Mouse (Mus musculus) macrophage (primary cell): ENCODE data around the gene Alg9. TPM values are rescaled to one million over a fixed set of nuclear protein-coding genes. Genes with fewer than 3 reads are reported as not detected.
"Not testable (repeated sequence)": the region's sequence is repeated elsewhere in the genome, so short reads cannot be mapped to it uniquely, and the experiment has no call there.

Source experiments
- H3K27ac ChIP-seq: fragments of 350-480 bp; formaldehyde crosslinking; 2 replicates; pipeline ENCODE4 v1.9.0; 2021
- H3K36me3 ChIP-seq: fragments of 350-480 bp; formaldehyde crosslinking; 2 replicates; pipeline ENCODE4 v1.9.0; 2021; ENCODE audit errors: inconsistent target
- H3K4me3 ChIP-seq: fragments of 350-480 bp; formaldehyde crosslinking; 2 replicates; pipeline ENCODE4 v1.9.0; 2021; ENCODE audit errors: inconsistent target
- H3K79me2 ChIP-seq: fragments of 350-480 bp; formaldehyde crosslinking; 2 replicates; pipeline ENCODE4 v1.9.0; 2021; ENCODE audit errors: inconsistent target
- WGBS: methylation state at CpG from one replicate; pipeline ENCODE4 v1.1.7; 2026; ENCODE audit warnings: inconsistent platforms; ENCODE audit not compliant: missing documents; 5-methylcytosine and 5-hydroxymethylcytosine counted together
- polyA plus RNA-seq: library from polyadenylated mRNA; stranded (reverse); fragments of 250-400 nt; gene quantifications from 3 replicates; pipeline ENCODE4 v1.2.4, GENCODE M21; 2018; ENCODE audit warnings: inconsistent platforms

The Alg9 gene
- polyA plus RNA-seq, 1 experiment from 2014 or later, result 15.5 TPM

DNA sequence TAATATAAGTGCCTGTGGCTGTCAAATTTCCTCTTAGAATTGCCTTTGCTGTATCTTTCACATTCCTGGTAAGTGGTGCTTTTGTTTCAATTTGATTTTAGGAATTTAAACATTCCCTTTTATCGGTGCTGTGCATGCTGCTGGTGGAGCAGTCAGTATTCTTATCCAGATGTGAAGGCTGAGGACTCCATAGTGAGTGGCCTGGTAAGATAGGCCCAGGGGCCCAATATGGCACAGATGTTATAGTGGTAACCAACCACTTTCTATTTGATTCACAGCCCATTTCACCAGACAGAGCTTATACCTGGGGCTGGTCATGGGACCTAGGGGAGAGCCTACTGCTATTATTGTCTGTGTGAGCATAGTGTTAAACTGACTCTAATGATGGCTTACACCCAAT is 41.7 kb downstream of the Alg9 start:
- WGBS, result 92% methylated on average over 1 of the region's 1 CpGs
- H3K36me3 ChIP-seq, result peaks cover 21% of the 10 kb centered on the region; the same call in 1 of the 2 replicates
- no peak overlapping the region for H3K27ac ChIP-seq

DNA sequence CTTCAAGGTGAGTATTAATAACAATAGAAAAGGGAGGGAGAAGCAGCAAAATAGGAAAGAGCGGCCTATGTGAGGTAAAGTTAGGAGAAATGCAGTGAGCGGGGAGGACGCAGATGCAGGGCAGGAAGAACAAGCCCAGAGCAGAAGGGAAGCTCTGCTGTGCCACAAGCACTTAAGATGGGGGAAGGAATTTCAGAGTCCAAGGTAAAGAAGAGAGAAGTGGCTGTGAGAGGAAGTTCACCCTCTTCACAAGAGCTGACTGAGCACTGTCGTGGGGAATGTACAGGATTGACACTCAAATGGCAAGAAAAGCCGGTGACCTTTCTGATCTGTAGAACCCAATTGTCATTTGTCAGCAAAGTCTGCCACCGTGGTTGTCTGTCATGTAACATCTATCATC is 43.2 kb downstream of the Alg9 start:
- WGBS, result 37% methylated on average over 6 of the region's 6 CpGs
- no peak overlapping the region for H3K27ac ChIP-seq
- H3K79me2 ChIP-seq, result no peaks in the 10 kb centered on the region
- peaks cover 18% of the 10 kb centered on the region for H3K36me3 ChIP-seq
- no peak overlapping the region for H3K4me3 ChIP-seq

More for the DNA sequence above, 41.7 kb downstream of the Alg9 start:
- no peaks in the 10 kb centered on the region for H3K79me2 ChIP-seq
- no peak overlapping the region for H3K4me3 ChIP-seq

DNA sequence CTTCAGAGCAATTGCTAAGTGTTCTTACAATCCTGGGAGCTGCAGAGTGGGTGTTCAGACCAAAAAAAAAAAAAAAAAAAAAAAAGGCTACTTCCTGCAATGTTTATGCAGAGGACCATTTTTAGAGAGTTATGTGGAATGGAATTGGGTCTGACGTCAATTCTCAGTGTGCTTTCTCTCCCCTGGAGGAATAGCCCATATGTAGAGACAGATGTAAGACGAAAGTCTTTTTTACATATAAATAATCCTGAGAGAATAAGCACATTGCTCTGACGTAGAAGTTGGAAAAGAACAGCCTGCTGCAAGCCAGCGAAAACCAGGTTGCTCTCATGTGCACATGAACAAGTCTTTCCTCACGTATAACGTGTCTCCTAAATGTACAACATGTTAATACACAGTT is 44.9 kb downstream of the Alg9 start:
- H3K4me3 ChIP-seq, result no peak overlapping the region
- H3K79me2 ChIP-seq, result no peaks in the 10 kb centered on the region
- H3K36me3 ChIP-seq, result peaks cover 6% of the 10 kb centered on the region; the same call in 1 of the 2 replicates
- H3K27ac ChIP-seq, result no peak overlapping the region
- WGBS, result 97% methylated on average over 6 of the region's 6 CpGs

DNA sequence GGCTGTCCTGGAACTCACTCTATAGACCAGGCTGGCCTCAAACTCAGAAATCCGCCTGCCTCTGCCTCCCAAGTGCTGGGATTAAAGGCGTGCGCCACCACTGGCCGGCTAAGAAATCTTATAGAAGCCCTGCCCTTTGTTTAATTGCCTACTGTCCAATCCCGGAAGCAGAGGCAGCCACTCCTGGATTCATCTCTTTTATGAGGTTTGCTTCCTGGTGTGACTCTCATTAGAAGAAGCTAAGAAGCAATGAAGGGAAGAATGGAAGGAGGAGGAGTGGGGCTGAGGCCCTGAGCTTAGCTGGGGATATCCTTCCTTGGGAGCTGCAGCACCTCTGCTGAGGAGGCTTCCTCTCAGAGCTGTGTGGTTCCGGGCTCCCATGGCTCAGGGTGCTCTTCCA is 46.8 kb downstream of the Alg9 start:
- 98% methylated on average over 6 of the region's 6 CpGs for WGBS
- H3K79me2 ChIP-seq, result no peaks in the 10 kb centered on the region
- no peak overlapping the region for H3K27ac ChIP-seq
- no peak overlapping the region for H3K4me3 ChIP-seq
- peaks cover 6% of the 10 kb centered on the region; the same call in 1 of the 2 replicates for H3K36me3 ChIP-seq

DNA sequence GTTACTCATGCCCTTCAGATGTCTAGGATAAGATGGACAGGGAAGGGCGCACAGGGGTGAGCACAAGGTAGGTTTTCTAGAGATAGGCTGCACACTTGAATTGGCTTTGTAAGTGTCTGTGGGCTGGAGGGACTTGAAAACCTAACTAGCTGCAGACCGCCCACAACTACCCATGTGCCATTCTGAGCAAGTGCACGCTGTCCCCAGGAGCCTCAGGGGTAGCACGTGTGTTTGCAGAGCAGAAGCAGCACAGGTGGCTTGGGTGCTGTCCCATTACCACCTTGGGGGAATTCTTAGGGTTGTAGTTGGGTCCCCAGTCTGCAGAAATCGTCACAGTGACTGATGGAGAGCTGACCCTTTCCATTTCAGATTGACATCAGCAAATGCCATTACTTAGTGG is 47.4 kb downstream of the Alg9 start:
- WGBS, result 96% methylated on average over 5 of the region's 5 CpGs
- Histone ChIP-seq H3K27ac (no peak overlapping the region), H3K4me3 (no peak overlapping the region), H3K36me3 (peaks cover 6% of the 10 kb centered on the region; the same call in 1 of the 2 replicates), H3K79me2 (no peaks in the 10 kb centered on the region)

DNA sequence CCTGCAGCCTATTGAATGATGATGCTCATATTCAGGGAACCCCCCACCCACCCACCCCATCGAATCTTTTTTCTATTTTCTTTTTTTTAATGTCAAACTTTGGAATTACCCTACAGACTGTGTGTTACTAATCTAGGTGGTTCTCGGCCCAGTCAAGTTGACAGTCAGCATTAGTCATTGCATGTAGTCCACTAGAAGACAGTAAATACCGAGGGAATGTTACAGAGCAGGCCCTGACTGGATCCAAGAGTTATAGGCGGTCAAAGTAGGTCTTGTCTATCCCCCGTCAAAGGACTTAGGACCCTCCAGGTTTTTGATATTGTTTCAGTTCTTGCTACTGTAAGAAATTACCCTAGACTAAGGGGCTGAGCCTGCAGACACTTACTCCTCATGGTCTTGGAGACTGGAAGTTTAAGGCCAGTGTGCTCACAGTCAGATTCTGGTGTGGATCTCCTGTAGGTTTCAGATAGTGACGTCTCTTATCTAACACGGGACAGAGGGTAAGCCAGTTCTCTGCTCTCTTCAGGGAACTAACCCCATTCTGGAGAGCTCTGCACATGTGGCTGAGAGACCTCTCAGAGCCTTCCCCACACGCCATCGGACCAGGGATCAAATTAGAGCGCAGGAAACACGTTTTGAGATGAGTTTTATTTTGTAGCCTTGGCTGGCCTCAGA is 49.1 kb downstream of the Alg9 start:
- WGBS, result 93% methylated on average over 10 of the region's 11 CpGs
- Histone ChIP-seq H3K27ac (no peak overlapping the region), H3K36me3 (peaks cover 6% of the 10 kb centered on the region; the same call in 1 of the 2 replicates), H3K4me3 (no peak overlapping the region), H3K79me2 (no peaks in the 10 kb centered on the region)

DNA sequence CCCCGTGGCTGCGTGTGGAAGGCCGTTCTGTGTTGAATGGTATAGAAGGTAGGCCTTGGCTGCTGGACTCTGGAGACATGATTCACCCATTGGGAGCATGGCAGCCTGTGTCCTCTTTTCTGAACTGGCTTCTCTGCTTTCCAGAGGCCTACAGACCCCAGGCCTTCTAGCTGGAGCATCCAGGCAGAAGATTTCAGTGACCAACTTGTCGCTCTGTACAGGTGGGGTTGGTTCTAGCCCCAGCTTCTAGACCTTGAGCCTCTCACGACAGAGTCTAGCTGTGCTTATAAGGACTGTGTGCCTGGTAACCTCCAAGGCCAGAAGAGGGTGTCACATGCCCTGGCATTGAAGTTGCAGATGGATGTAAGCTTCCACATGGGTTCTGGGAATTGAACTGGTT is 56.7 kb downstream of the Alg9 start:
- Histone ChIP-seq H3K79me2 (no peaks in the 10 kb centered on the region), H3K27ac (no peak overlapping the region), H3K4me3 (no peak overlapping the region), H3K36me3 (no peaks in the 10 kb centered on the region)
- 96% methylated on average over 5 of the region's 5 CpGs for WGBS

DNA sequence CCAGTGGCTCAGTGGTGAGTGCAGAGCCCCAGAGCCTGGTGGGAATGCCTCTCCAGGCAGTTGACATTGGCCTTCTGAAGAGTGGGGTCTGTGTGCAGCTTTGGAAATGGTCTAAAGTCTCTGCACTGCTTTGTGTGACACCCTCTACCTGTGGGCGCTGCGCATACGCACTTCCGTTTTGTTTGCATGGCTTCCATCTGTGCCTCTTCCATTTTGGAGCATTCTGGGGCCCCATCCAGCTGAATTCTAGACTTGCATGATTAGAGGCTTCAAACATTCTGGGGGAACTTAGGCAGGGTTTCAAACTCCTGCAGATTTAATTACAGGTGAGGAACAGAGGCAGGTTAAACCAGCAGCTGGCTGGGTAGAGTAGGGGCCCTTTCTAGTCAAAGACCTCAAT is 57.3 kb downstream of the Alg9 start:
- Histone ChIP-seq H3K36me3 (no peaks in the 10 kb centered on the region), H3K4me3 (no peak overlapping the region), H3K79me2 (no peaks in the 10 kb centered on the region), H3K27ac (no peak overlapping the region)
- 94% methylated on average over 4 of the region's 4 CpGs for WGBS

DNA sequence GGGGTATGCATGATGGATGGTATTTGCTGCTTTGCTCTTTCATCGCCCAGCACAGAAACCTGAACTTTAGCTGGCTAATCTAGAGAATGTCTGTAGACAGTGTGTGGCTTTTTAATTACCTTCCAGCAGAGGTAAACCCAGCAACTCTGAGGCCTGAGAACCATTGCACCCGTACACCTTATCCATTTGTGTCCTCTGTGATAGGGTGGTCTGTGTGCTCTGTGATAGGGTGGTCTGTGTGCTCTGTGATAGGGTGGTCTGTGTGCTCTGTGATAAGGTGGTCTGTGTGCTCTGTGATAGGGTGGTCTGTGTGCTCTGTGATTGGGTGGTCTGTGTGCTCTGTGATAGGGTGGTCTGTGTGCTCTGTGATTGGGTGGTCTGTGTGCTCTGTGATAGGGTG is 57.8 kb downstream of the Alg9 start:
- H3K4me3 ChIP-seq, H3K27ac ChIP-seq, H3K36me3 ChIP-seq, H3K79me2 ChIP-seq: not testable (repeated sequence)
- whole genome bisulfite sequencing, result 100% methylated on average over 2 of the region's 2 CpGs

DNA sequence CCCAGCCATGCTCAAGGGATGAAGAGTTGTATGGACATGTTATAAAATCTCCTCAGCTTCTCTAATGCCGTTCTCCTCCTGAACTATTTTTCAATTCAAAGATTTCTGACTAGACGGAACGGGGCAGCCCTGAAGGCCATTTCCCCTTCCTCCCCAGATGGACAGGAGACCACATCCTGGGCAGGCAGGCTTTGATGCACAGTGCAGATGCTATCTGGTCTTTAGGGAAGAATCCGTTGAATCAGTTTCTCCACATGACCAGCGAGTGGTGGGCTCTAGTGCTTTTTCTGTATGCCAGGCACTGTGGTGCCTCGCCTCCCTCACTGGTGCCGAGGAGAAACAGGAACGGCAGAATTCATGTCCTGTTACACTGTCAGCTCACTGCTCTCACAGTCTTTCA is 59.0 kb downstream of the Alg9 start:
- WGBS, result 28% methylated on average over 8 of the region's 8 CpGs
- no peaks in the 10 kb centered on the region for H3K79me2 ChIP-seq
- no peak overlapping the region for H3K27ac ChIP-seq
- H3K4me3 ChIP-seq, result no peak overlapping the region
- H3K36me3 ChIP-seq, result no peaks in the 10 kb centered on the region

DNA sequence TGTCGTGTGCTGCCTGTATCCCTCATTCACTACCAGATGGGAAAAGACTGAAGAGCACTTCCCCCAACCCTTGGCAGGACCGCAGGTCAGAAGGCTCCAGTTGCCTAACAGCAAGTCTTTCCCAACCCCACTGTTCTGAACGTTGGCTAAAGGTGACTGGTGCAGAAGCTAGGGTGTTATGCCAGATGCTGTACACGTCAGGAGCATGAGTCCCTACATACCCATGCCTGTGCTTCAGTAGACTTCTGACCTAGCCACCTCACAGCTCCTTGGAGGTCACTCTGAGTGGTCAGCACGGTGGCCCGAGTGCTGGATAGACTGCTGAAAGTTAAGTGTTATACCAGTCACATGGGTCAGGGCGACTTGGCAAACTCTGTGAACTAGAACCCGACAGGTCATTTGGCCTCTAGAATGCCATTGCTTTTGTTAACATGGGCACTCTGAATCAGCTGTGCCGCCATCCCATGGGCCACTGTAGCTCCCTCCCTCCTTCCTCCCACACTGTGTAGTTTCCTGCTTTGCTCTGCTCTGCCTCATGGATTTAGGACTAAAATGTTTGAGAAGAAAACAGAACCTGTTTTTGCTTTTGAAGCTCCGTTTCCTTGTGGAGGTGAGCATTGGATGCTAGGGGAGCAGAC is 60.4 kb downstream of the Alg9 start:
- H3K36me3 ChIP-seq, result no peaks in the 10 kb centered on the region
- H3K27ac ChIP-seq, result no peak overlapping the region
- no peak overlapping the region for H3K4me3 ChIP-seq
- no peaks in the 10 kb centered on the region for H3K79me2 ChIP-seq
- WGBS, result 67% methylated on average over 10 of the region's 10 CpGs

DNA sequence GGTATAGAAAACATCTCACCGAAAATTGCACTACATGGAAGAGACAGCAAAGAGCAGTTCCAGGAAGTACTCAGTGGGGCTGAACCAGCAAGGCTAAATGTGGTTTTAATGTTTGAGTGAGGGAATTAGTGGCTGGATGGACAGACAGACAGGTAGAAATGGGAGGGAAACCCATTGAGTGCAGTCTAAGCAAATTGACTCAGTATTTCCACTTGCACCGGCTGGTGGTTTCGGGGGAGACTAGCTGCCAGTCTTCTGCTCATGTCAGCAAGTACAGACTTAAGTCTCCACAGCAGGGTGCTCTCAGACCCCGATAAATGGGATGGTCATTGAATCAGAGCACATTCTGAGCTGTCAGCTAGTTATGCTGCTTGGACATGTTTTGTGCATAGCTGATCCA is 61.3 kb downstream of the Alg9 start:
- Histone ChIP-seq H3K4me3 (no peak overlapping the region), H3K79me2 (no peaks in the 10 kb centered on the region), H3K36me3 (no peaks in the 10 kb centered on the region), H3K27ac (no peak overlapping the region)
- WGBS, result 84% methylated on average over 4 of the region's 4 CpGs

DNA sequence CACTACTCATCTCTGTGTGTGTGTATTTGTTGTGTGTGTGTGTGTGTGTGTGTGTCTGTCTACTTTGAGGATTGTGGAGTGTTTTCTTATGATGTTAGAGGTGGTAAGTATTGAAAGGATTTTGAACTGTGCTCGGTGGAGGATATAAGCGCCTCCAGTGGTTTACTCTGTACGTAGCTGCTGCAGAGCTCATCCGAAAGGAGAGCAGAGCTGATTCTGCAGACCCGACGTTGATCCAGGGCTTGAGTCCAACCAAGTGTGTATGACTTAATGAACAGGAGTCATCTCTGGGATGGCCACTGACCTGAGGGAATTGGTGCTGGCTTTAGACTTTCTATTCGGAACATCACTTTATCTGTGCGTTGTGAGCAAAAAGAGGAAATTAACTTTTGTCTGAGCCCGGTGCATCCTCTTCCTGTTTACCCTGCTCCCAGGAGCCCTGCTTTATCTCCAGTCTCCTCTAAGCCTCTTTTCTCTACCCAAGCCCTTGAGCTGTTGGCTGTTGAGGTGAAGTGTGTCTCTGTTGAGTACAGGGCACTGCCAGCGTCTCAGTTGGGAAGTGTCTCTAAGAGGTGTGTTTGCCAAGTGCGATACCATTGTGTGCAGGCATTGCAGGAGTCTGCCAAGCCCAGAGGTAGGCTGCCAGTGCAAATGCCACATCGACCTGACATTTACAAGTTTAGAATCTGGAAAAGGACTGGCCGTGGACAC is 66.4 kb downstream of the Alg9 start:
- Histone ChIP-seq H3K27ac (no peak overlapping the region), H3K36me3 (no peaks in the 10 kb centered on the region), H3K79me2 (no peaks in the 10 kb centered on the region), H3K4me3 (no peak overlapping the region)
- 48% methylated on average over 13 of the region's 13 CpGs for WGBS

DNA sequence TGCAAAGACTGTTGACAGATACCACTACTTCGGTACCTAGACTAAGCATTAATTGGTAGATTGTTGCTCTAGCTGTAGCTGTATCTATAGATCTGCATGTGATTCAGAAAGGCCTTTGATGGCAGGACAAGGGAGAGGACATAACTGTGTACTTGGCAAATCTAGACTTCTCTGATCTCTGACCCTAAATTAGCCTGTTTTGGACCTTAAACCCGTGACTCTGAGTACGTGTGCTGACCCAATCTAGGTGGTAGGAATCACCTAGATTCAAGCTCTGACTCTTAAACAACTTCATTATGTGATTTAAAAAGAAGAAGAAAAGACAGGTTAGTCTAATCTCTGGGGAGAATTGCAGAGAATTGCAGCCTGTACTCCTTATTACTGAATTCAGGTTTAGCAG is 70.3 kb downstream of the Alg9 start, which contains the start of gene Ppp2r1b:
Gene Ppp2r1b (plus strand): TSS at position 221 of the 400 bp plus-strand sequence.
- no peaks in the 10 kb centered on the region for H3K79me2 ChIP-seq
- 98% methylated on average over 3 of the region's 3 CpGs for WGBS
- no peaks in the 10 kb centered on the region for H3K36me3 ChIP-seq
- H3K4me3 ChIP-seq, result no peak within 1 kb of the TSS
- no peak within 1 kb of the TSS for H3K27ac ChIP-seq

DNA sequence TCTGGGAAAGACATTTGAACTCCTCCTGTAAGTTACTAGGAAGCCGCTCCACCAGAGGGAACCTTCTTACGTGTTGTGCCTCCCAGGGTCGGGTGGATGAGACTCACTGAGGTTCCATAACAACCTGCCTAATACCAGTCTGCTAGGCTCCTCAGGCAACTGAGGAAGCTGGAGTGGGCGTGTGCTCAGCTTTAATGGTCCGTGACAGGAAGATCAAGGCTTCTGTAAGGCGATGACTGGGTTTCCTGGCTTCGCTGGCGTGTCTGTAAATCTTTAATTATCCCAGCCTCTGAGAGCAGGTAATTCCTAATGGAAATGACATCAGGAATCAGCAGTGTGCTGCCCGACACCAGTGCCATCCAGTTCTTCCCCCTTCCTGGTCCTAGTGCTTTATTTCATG is 70.7 kb downstream of the Alg9 start:
- Histone ChIP-seq H3K79me2 (no peaks in the 10 kb centered on the region), H3K4me3 (no peak overlapping the region), H3K27ac (no peak overlapping the region), H3K36me3 (no peaks in the 10 kb centered on the region)
- WGBS, result 93% methylated on average over 9 of the region's 9 CpGs
